Mouse (Mus musculus) small intestine, adult 2 months (tissue): ENCODE data around the gene Atp8a1. TPM values are rescaled to one million over a fixed set of nuclear protein-coding genes. Genes with fewer than 3 reads are reported as not detected.

ENCODE experiments used
- H3K27ac ChIP-seq: fragments of 200-500 bp; 2 replicates; pipeline ENCODE4 v1.5.1; 2012; ENCODE audit warnings: low read depth, low read length, control low read depth, inconsistent platforms; ENCODE audit not compliant: insufficient read depth
- H3K27me3 ChIP-seq: fragments of 200-500 bp; 2 replicates; pipeline ENCODE4 v1.6.1; 2012; ENCODE audit warnings: mild to moderate bottlenecking, moderate library complexity, low read length, inconsistent platforms; ENCODE audit not compliant: control insufficient read depth, insufficient read depth
- H3K36me3 ChIP-seq: fragments of 200-500 bp; 2 replicates; pipeline ENCODE4 v1.6.1; 2012; ENCODE audit warnings: mild to moderate bottlenecking, low read length, control low read depth, inconsistent platforms; ENCODE audit not compliant: control insufficient read depth, insufficient read depth
- H3K4me1 ChIP-seq: fragments of 200-500 bp; 2 replicates; pipeline ENCODE4 v1.6.1; 2012; ENCODE audit warnings: low read length, inconsistent platforms, mixed read lengths; ENCODE audit not compliant: control insufficient read depth, insufficient read depth, insufficient read length
- H3K4me3 ChIP-seq: fragments of 200-500 bp; 2 replicates; pipeline ENCODE4 v1.5.1; 2012; ENCODE audit warnings: low read depth, mild to moderate bottlenecking, control low read depth, inconsistent platforms, low read length, moderate library complexity
- CTCF ChIP-seq: fragments of 200-500 bp; IDR thresholded peaks from 2 replicates; pipeline ENCODE4 v1.5.1; 2012; ENCODE audit warnings: low read depth, mild to moderate bottlenecking, control low read depth, inconsistent platforms, low read length, moderate library complexity, mixed read lengths; ENCODE audit not compliant: insufficient replicate concordance, insufficient read length; ENCODE audit errors: extremely low read depth
- POLR2A ChIP-seq: fragments of 200-500 bp; IDR thresholded peaks from 2 replicates; pipeline ENCODE4 v1.6.1; 2012; ENCODE audit warnings: low read depth, mild to moderate bottlenecking, control low read depth, inconsistent platforms, low read length, moderate library complexity
- WGBS: fragments of 180-500 bp; shearing (Covaris S2); methylation state at CpG from one replicate; pipeline ENCODE4 v1.1.7; 2018; 5-methylcytosine and 5-hydroxymethylcytosine counted together
- polyA plus RNA-seq: library from polyadenylated mRNA; depleted of rRNA; stranded (reverse); fragments of >200 nt; gene quantifications from 2 replicates; pipeline ENCODE4 v1.2.3, GENCODE M21; 2012

Gene Atp8a1
- polyA plus RNA-seq, 1 experiment = 18.6 TPM

DNA sequence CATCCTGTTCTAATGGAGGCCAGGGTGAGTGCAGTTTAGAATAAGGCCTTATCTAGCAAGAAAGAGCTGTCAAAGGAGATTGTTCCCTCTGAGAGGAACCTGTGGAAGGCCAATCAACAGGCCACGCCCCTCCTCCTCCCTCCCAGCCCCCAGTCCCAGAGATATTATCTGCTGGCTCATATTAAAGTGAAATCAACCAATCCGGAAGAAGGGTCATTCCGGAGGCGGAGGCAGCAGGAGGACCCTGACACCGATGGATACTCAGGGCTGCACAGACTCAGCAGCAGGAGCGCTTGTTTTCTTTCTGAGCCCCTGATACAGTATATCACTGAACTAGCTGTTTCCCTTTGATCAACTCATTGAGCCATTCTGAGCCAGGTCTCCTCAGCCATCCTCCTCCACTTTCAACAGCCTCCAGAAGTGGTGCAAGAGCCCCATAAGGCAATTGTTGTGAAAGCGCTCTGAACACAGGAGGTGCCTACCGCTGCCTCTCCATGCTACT is 2.0 kb downstream of the Atp8a1 start:
- Histone ChIP-seq H3K4me3 (peak overlapping the region; percentile 13), H3K27me3 (no peaks in the 10 kb centered on the region), H3K4me1 (peaks cover 16% of the 10 kb centered on the region), H3K27ac (no peak overlapping the region), H3K36me3 (no peaks in the 10 kb centered on the region)
- 18% methylated on average over 8 of the region's 8 CpGs for WGBS
- TF ChIP-seq CTCF (no peak), POLR2A (no peak)

- H3K27me3 ChIP-seq = no peaks in the 10 kb centered on the region
- TF ChIP-seq CTCF (no peak), POLR2A (no peak)
- whole genome bisulfite sequencing = 34% methylated on average over 4 of the region's 4 CpGs
- no peak overlapping the region for H3K4me3 ChIP-seq
- no peak overlapping the region for H3K27ac ChIP-seq
- H3K4me1 ChIP-seq = peaks cover 16% of the 10 kb centered on the region
- H3K36me3 ChIP-seq = no peaks in the 10 kb centered on the region
These were observed 3.2 kb downstream of the Atp8a1 start for GRCm38 (mm10) chr5:67844070-67844469.

DNA sequence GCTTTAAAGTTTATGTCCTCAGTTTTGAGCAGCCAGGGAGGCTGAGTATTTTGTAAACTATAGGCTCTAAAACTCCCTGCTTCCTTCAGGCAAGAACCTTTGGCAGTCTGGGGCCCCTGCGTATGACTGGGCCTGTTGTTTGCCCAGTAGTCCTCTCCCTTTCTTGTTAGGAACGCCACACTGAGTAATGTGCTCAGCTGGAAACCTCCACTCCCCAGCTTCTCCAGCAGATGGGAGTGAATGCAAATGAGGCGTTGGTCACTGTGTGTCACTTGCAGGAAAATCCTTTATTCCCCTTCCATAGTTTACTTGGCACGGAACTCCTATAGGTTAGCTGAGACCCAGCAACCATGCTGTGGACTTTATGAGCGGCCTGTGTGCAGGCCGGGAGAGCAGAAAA is 4.9 kb downstream of the Atp8a1 start:
- no peak overlapping the region for H3K27ac ChIP-seq
- TF ChIP-seq CTCF (peak; percentile 15; the same call in 1 of the 2 replicates), POLR2A (no peak)
- no peaks in the 10 kb centered on the region for H3K36me3 ChIP-seq
- no peaks in the 10 kb centered on the region for H3K27me3 ChIP-seq
- H3K4me1 ChIP-seq = peaks cover 16% of the 10 kb centered on the region
- H3K4me3 ChIP-seq = no peak overlapping the region
- 36% methylated on average over 6 of the region's 6 CpGs for WGBS

- whole genome bisulfite sequencing = 94% methylated on average over 5 of the region's 5 CpGs
- TF ChIP-seq CTCF = no peak
- no peak for TF ChIP-seq POLR2A
These were observed 13.4 kb downstream of the Atp8a1 start for GRCm38 (mm10) chr5:67833841-67834240.

DNA sequence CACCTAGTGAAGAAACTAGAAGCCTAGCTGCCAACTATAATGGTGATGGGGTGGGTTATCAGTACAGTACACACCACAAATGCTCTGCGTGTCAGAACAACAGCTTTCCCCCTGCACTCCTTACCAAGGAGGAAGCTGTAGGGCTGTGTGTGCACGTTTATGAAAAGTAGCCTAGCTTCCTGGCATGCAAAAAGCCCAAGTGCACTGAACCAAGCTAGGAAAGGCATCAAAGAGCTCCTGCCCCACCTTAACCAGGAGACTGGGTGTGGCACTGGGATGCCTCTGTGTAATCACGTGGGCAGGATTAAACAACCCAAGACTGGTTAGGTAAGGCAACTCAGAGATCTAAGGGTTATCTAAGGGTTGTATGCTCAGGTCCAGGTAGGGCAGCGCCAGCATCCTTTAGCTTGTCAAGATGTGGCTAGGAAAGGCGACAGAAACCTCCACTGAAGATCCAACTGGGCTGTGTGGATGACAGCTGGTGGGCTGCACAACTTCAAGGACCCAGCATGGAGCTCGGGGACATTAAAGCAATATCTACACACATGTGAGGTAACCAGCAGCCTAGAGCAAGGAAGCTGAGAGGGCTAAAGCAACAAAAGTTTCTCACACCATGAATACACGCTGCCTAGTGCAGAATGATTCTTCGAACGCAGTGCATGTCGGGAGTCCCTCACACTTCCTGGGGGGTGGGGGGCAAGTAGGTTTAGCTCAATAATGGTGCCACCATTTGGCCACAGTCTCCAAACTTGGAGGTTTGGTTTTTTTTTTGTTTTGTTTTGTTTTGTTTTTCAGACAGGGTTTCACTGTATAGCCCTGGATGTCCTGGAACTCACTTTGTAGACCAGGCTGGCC is 15.7 kb downstream of the Atp8a1 start:
- peaks cover 9% of the 10 kb centered on the region; the same call in 1 of the 2 replicates for H3K4me1 ChIP-seq
- no peaks in the 10 kb centered on the region for H3K27me3 ChIP-seq
- TF ChIP-seq POLR2A (no peak), CTCF (no peak)
- no peaks in the 10 kb centered on the region for H3K36me3 ChIP-seq
- WGBS = 62% methylated on average over 10 of the region's 10 CpGs
- H3K27ac ChIP-seq = no peak overlapping the region
- H3K4me3 ChIP-seq = no peak overlapping the region

More at GRCm38 (mm10) chr5:67833841-67834240, 13.4 kb downstream of the Atp8a1 start:
- Histone ChIP-seq H3K36me3 (peaks cover 2% of the 10 kb centered on the region; the same call in 1 of the 2 replicates), H3K27ac (no peak overlapping the region), H3K4me1 (peaks cover 9% of the 10 kb centered on the region; the same call in 1 of the 2 replicates), H3K27me3 (no peaks in the 10 kb centered on the region), H3K4me3 (no peak overlapping the region)

GRCm38 (mm10) chr5:67828356-67828755 is 18.9 kb downstream of the Atp8a1 start:
- Histone ChIP-seq H3K27ac (no peak overlapping the region), H3K27me3 (no peaks in the 10 kb centered on the region), H3K4me1 (peaks cover 9% of the 10 kb centered on the region; the same call in 1 of the 2 replicates), H3K36me3 (no peaks in the 10 kb centered on the region), H3K4me3 (no peak overlapping the region)
- TF ChIP-seq POLR2A = no peak
- 91% methylated on average over 3 of the region's 3 CpGs for WGBS

DNA sequence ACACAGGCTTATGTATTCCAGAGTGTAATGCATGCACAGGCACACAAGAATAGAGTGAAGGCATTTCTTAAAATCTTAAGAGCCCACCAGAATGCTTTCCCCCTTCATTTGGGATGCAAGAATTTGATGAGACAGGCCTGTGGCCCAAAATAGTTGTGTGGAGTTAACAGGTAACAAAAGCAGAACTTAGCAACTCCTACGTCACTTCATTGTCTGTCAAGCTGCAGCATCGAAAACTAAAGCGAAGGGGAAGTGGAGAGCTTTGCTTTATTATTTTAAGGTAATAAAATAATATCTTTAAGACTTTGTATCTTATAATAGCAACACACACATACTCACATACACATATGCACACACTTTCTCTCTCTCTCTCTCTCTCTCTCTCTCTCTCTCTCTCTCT is 20.3 kb downstream of the Atp8a1 start:
- Histone ChIP-seq H3K27ac (no peak overlapping the region), H3K27me3 (no peaks in the 10 kb centered on the region), H3K36me3 (no peaks in the 10 kb centered on the region), H3K4me1 (peaks cover 16% of the 10 kb centered on the region; the same call in 1 of the 2 replicates), H3K4me3 (no peak overlapping the region)
- WGBS = 83% methylated on average over 3 of the region's 3 CpGs
- no peak for TF ChIP-seq POLR2A
- no peak for TF ChIP-seq CTCF
